Mouse (Mus musculus) lung, adult 10 weeks (tissue): ENCODE data around the gene Oxtr. TPM values are rescaled to one million over a fixed set of nuclear protein-coding genes. Genes with fewer than 3 reads are reported as not detected.

Source experiments
- polyA plus RNA-seq: library from polyadenylated mRNA; stranded (reverse); fragments of 350-450 nt; fragmentation: Illumina TruSeq; extraction: RNeasy Lipid Tissue Mini Kit (QIAGEN cat#74804); gene quantifications from one replicate; pipeline ENCODE4 v1.2.3, GENCODE M21; 2014; ENCODE audit warnings: low read depth, low replicate concordance; ENCODE audit not compliant: insufficient read depth

Oxtr gene
- not detected for polyA plus RNA-seq

DNA sequence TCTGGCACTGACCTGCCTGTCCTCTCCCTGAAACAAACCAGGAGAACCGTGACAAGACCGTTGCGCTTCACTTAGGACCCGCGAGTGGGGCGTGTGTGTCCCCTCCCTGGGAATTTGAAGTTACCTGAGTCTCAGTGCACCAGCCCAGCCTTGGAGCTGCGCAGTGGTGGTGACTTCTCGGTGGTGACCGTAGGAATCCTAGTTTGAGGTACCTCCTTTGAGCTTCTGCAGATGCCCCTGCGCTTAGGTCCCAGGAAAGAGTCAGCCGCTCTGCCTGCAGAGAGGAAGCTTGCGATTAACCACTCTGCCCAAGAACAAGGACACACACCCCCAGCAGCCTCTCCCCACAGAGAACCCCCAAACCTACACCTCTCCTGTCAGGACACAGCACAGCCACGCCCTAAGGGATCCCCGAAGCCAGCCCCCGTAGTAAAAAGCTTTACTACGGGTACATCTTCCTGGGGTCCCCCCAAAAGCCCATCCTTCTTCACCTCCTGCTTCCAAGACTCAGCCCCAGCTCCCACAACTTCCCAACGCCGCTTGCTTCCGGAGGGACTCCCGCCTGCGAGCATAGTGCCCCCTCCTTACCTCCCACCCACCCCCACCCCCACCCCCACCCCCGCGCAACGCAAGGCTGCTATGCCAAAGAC, at the start of gene Oxtr:
Gene Oxtr (minus strand): TSS at position 34 of the 650 bp plus-strand sequence.

GRCm38 (mm10) chr6:112459341-112459749, 30.4 kb downstream of the Oxtr start, which contains the start of gene Cav3:
Gene Cav3, plus strand, starts transcription at chr6:112459505.

Other genes with a start within 250 kb of the Oxtr start
- 20.7 TPM for gene Lmcd1, start 216.2 kb downstream of the Oxtr start, polyA plus RNA-seq
- gene Ssu2, start 101.9 kb downstream of the Oxtr start, polyA plus RNA-seq = not detected
- gene Cav3, start 30.4 kb downstream of the Oxtr start, polyA plus RNA-seq = 4.2 TPM
- 1.4 TPM for gene Rad18, start 206.7 kb upstream of the Oxtr start, polyA plus RNA-seq